Mouse (Mus musculus) intestine, embryonic 15.5 days (tissue): ENCODE results near the gene Nod1. TPM values are rescaled to one million over a fixed set of nuclear protein-coding genes. Genes with fewer than 3 reads are reported as not detected.
A peak's percentile ranks its signal among the peaks of the same experiment; 100 is the strongest.

Experiments
- ATAC-seq: fragments of 200-750 bp; cut with Nextera tagmentation; 2 replicates; pipeline ENCODE4 v1.8.0; 2017; ENCODE audit warnings: moderate TSS enrichment, moderate library complexity
- H3K27ac ChIP-seq: fragments of 300-500 bp; sonication (generic); 2 replicates; pipeline ENCODE4 v1.5.1; 2015; ENCODE audit warnings: mild to moderate bottlenecking, inconsistent platforms
- H3K27me3 ChIP-seq: fragments of 300-500 bp; sonication (generic); replicated peaks from 2 replicates; pipeline ENCODE4 v1.6.1; 2015; ENCODE audit warnings: inconsistent platforms
- H3K36me3 ChIP-seq: fragments of 300-500 bp; sonication (generic); 2 replicates; pipeline ENCODE4 v1.6.1; 2015; ENCODE audit warnings: inconsistent platforms
- H3K4me1 ChIP-seq: fragments of 300-500 bp; sonication (generic); replicated peaks from 2 replicates; pipeline ENCODE4 v1.6.1; 2015; ENCODE audit warnings: inconsistent platforms
- H3K4me2 ChIP-seq: fragments of 300-500 bp; sonication (generic); replicated peaks from 2 replicates; pipeline ENCODE4 v1.6.1; 2015; ENCODE audit warnings: mild to moderate bottlenecking, inconsistent platforms
- H3K4me3 ChIP-seq: fragments of 300-500 bp; sonication (generic); replicated peaks from 2 replicates; pipeline ENCODE4 v1.5.1; 2015; ENCODE audit warnings: inconsistent platforms
- H3K9ac ChIP-seq: fragments of 300-500 bp; sonication (generic); 2 replicates; pipeline ENCODE4 v1.6.1; 2015; ENCODE audit warnings: inconsistent platforms
- H3K9me3 ChIP-seq: fragments of 300-500 bp; sonication (generic); 2 replicates; pipeline ENCODE4 v1.6.1; 2016; ENCODE audit warnings: inconsistent platforms
- WGBS: fragments of 180-500 bp; shearing (Covaris S2); methylation state at CpG from one replicate; pipeline ENCODE4 v1.1.7; 2015; 5-methylcytosine and 5-hydroxymethylcytosine counted together
- polyA plus RNA-seq: library from polyadenylated mRNA; unstranded; fragments of >200 nt; fragmentation: Nextera tagmentation; extraction: Ambion mirVana; gene quantifications from 2 replicates; pipeline ENCODE4 v1.2.1, GENCODE M21; 2015

The Nod1 gene
- polyA plus RNA-seq, 1 experiment from 2014 or later = 4.8 TPM

- Histone ChIP-seq H3K27ac (no peak overlapping the region), H3K4me2 (no peak overlapping the region), H3K9ac (no peak overlapping the region), H3K36me3 (no peaks in the 10 kb centered on the region), H3K4me1 (no peaks in the 10 kb centered on the region), H3K27me3 (no peaks in the 10 kb centered on the region), H3K4me3 (no peak overlapping the region), H3K9me3 (no peaks in the 10 kb centered on the region)
- ATAC-seq = no peak
- 58% methylated on average over 4 of the region's 4 CpGs for WGBS
Observed at GRCm38 (mm10) chr6:55002438-55002837, 30.0 kb upstream of the Nod1 start.

GRCm38 (mm10) chr6:55001320-55001719 lies 28.9 kb upstream of the Nod1 start:
- no peaks in the 10 kb centered on the region for H3K4me1 ChIP-seq
- no peaks in the 10 kb centered on the region for H3K27me3 ChIP-seq
- no peak overlapping the region for H3K4me3 ChIP-seq
- H3K4me2 ChIP-seq = no peak overlapping the region
- H3K9ac ChIP-seq = no peak overlapping the region
- no peaks in the 10 kb centered on the region for H3K36me3 ChIP-seq
- H3K27ac ChIP-seq = no peak overlapping the region
- H3K9me3 ChIP-seq = no peaks in the 10 kb centered on the region
- 64% methylated on average over 4 of the region's 4 CpGs for WGBS
- ATAC-seq = no peak

- Histone ChIP-seq H3K27ac (no peak overlapping the region), H3K27me3 (no peaks in the 10 kb centered on the region), H3K36me3 (no peaks in the 10 kb centered on the region), H3K9ac (no peak overlapping the region), H3K4me3 (no peak overlapping the region), H3K9me3 (no peaks in the 10 kb centered on the region), H3K4me1 (no peaks in the 10 kb centered on the region), H3K4me2 (no peak overlapping the region)
- WGBS = 79% methylated on average over 6 of the region's 6 CpGs
- no peak for ATAC-seq
Observed at GRCm38 (mm10) chr6:54997726-54998125, 25.3 kb upstream of the Nod1 start.

- Histone ChIP-seq H3K9me3 (no peaks in the 10 kb centered on the region), H3K4me3 (no peak overlapping the region), H3K9ac (no peak overlapping the region), H3K4me1 (0 out of 2 replicates have a peak, but pooled peaks cover 3% of the 10 kb centered on the region), H3K27me3 (no peaks in the 10 kb centered on the region), H3K4me2 (no peak overlapping the region), H3K27ac (no peak overlapping the region), H3K36me3 (no peaks in the 10 kb centered on the region)
- no peak for ATAC-seq
- 83% methylated on average over 3 of the region's 3 CpGs for WGBS
Observed at GRCm38 (mm10) chr6:54996361-54996760, 23.9 kb upstream of the Nod1 start.

- H3K4me2 ChIP-seq = peak within 1 kb of the TSS; percentile 93
- peak within 1 kb of the TSS; percentile 42; the same call in 1 of the 2 replicates for H3K27ac ChIP-seq
- peak within 1 kb of the TSS; percentile 52 for H3K9ac ChIP-seq
- no peaks in the 10 kb centered on the region for H3K9me3 ChIP-seq
- H3K4me3 ChIP-seq = peak within 1 kb of the TSS; percentile 56
- ATAC-seq = peak; percentile 100
- no peaks in the 10 kb centered on the region for H3K27me3 ChIP-seq
- no peaks in the 10 kb centered on the region for H3K36me3 ChIP-seq
- H3K4me1 ChIP-seq = 0 out of 2 replicates have a peak, but pooled peaks cover 3% of the 10 kb centered on the region
- WGBS = under 1% methylated on average over 41 of the region's 41 CpGs
Observed at GRCm38 (mm10) chr6:54992734-54993260, 20.4 kb upstream of the Nod1 start, which contains the start of gene Ggct. Gene Ggct (minus strand): TSS chr6:54992950.

GRCm38 (mm10) chr6:54992141-54992540 lies 19.7 kb upstream of the Nod1 start:
- peak overlapping the region; percentile 93 for H3K4me2 ChIP-seq
- 5% methylated on average over 7 of the region's 7 CpGs for WGBS
- H3K27ac ChIP-seq = peak overlapping the region; percentile 42; the same call in 1 of the 2 replicates
- ATAC-seq = no peak
- H3K4me1 ChIP-seq = 0 out of 2 replicates have a peak, but pooled peaks cover 3% of the 10 kb centered on the region
- no peaks in the 10 kb centered on the region for H3K9me3 ChIP-seq
- H3K27me3 ChIP-seq = no peaks in the 10 kb centered on the region
- peak overlapping the region; percentile 56 for H3K4me3 ChIP-seq
- H3K9ac ChIP-seq = peak overlapping the region; percentile 52
- H3K36me3 ChIP-seq = no peaks in the 10 kb centered on the region

- no peak overlapping the region for H3K4me2 ChIP-seq
- H3K9ac ChIP-seq = no peak overlapping the region
- no peak for ATAC-seq
- H3K36me3 ChIP-seq = no peaks in the 10 kb centered on the region
- H3K4me3 ChIP-seq = no peak overlapping the region
- H3K27ac ChIP-seq = no peak overlapping the region
- no peaks in the 10 kb centered on the region for H3K27me3 ChIP-seq
- no peaks in the 10 kb centered on the region for H3K9me3 ChIP-seq
- 0 out of 2 replicates have a peak, but pooled peaks cover 3% of the 10 kb centered on the region for H3K4me1 ChIP-seq
- 63% methylated on average over 2 of the region's 2 CpGs for WGBS
Observed at GRCm38 (mm10) chr6:54991189-54991588, 18.8 kb upstream of the Nod1 start.

- Histone ChIP-seq H3K9ac (no peak overlapping the region), H3K4me1 (0 out of 2 replicates have a peak, but pooled peaks cover 3% of the 10 kb centered on the region), H3K4me2 (no peak overlapping the region), H3K36me3 (no peaks in the 10 kb centered on the region), H3K4me3 (no peak overlapping the region), H3K27ac (no peak overlapping the region), H3K9me3 (no peaks in the 10 kb centered on the region), H3K27me3 (no peaks in the 10 kb centered on the region)
- 91% methylated on average over 6 of the region's 6 CpGs for WGBS
- no peak for ATAC-seq
Observed at GRCm38 (mm10) chr6:54988141-54988540, 15.7 kb upstream of the Nod1 start.

- H3K27me3 ChIP-seq = no peaks in the 10 kb centered on the region
- H3K27ac ChIP-seq = no peak overlapping the region
- no peaks in the 10 kb centered on the region for H3K36me3 ChIP-seq
- no peaks in the 10 kb centered on the region for H3K9me3 ChIP-seq
- H3K9ac ChIP-seq = no peak overlapping the region
- WGBS = 92% methylated on average over 8 of the region's 8 CpGs
- no peak for ATAC-seq
- no peaks in the 10 kb centered on the region for H3K4me1 ChIP-seq
- H3K4me3 ChIP-seq = no peak overlapping the region
- H3K4me2 ChIP-seq = no peak overlapping the region
Observed at GRCm38 (mm10) chr6:54984096-54984495, 11.7 kb upstream of the Nod1 start.

GRCm38 (mm10) chr6:54983526-54984050 lies 11.2 kb upstream of the Nod1 start:
- Histone ChIP-seq H3K36me3 (no peaks in the 10 kb centered on the region), H3K4me3 (no peak overlapping the region), H3K27me3 (no peaks in the 10 kb centered on the region), H3K27ac (no peak overlapping the region), H3K4me1 (no peaks in the 10 kb centered on the region), H3K4me2 (no peak overlapping the region), H3K9me3 (no peaks in the 10 kb centered on the region), H3K9ac (no peak overlapping the region)
- ATAC-seq = no peak
- 95% methylated on average over 4 of the region's 4 CpGs for WGBS

- H3K9ac ChIP-seq = no peak overlapping the region
- H3K9me3 ChIP-seq = no peaks in the 10 kb centered on the region
- H3K27ac ChIP-seq = no peak overlapping the region
- 95% methylated on average over 6 of the region's 6 CpGs for WGBS
- no peak for ATAC-seq
- H3K27me3 ChIP-seq = no peaks in the 10 kb centered on the region
- no peaks in the 10 kb centered on the region for H3K36me3 ChIP-seq
- no peak overlapping the region for H3K4me2 ChIP-seq
- no peaks in the 10 kb centered on the region for H3K4me1 ChIP-seq
- no peak overlapping the region for H3K4me3 ChIP-seq
Observed at GRCm38 (mm10) chr6:54979426-54979825, 7.0 kb upstream of the Nod1 start.

- 77% methylated on average over 1 of the region's 1 CpGs for WGBS
- H3K27me3 ChIP-seq = no peaks in the 10 kb centered on the region
- ATAC-seq = no peak
- no peak overlapping the region for H3K27ac ChIP-seq
- no peak overlapping the region for H3K4me2 ChIP-seq
- no peaks in the 10 kb centered on the region for H3K9me3 ChIP-seq
- H3K4me1 ChIP-seq = peaks cover 7% of the 10 kb centered on the region
- H3K4me3 ChIP-seq = no peak overlapping the region
- no peaks in the 10 kb centered on the region for H3K36me3 ChIP-seq
- no peak overlapping the region for H3K9ac ChIP-seq
Observed at GRCm38 (mm10) chr6:54975616-54976015, 3.2 kb upstream of the Nod1 start.

GRCm38 (mm10) chr6:54974501-54974900 lies 2.1 kb upstream of the Nod1 start:
- H3K4me3 ChIP-seq = no peak overlapping the region
- no peaks in the 10 kb centered on the region for H3K27me3 ChIP-seq
- peaks cover 9% of the 10 kb centered on the region for H3K4me1 ChIP-seq
- no peak overlapping the region for H3K4me2 ChIP-seq
- H3K27ac ChIP-seq = no peak overlapping the region
- no peak for ATAC-seq
- H3K9ac ChIP-seq = no peak overlapping the region
- no peaks in the 10 kb centered on the region for H3K36me3 ChIP-seq
- H3K9me3 ChIP-seq = no peaks in the 10 kb centered on the region
- WGBS = 60% methylated on average over 5 of the region's 5 CpGs
